Mouse (Mus musculus) CH12.LX (cell line): ENCODE data around the gene Lsg1. TPM values are rescaled to one million over a fixed set of nuclear protein-coding genes. Genes with fewer than 3 reads are reported as not detected.

Experiments
- DNase-seq: peaks from one replicate; pipeline ENCODE4 v3.0.0-alpha.2; 2013; ENCODE audit errors: extremely low read depth
- H3K27ac ChIP-seq: 2 replicates; pipeline ENCODE4 v1.5.1; 2012; ENCODE audit warnings: low read depth, mild to moderate bottlenecking, control low read depth, moderate library complexity; ENCODE audit not compliant: insufficient read depth
- H3K27me3 ChIP-seq: replicated peaks from 2 replicates; pipeline ENCODE3; 2012; ENCODE audit warnings: inconsistent platforms
- H3K36me3 ChIP-seq, 2 experiments: replicated peaks in 1 of 2; 2 replicates each; pipeline versions ENCODE3 to v1.6.1; 2012; ENCODE audit warnings: inconsistent platforms in 1 of 2, low read length in 1 of 2, mild to moderate bottlenecking in 1 of 2, mixed read lengths in 1 of 2, moderate library complexity in 1 of 2; ENCODE audit not compliant: control insufficient read depth in 1 of 2, insufficient read depth in 1 of 2
- H3K4me1 ChIP-seq, 2 experiments: 2 replicates each; pipeline ENCODE4 v1.6.1; 2012; ENCODE audit warnings: inconsistent platforms in 1 of 2, moderate library complexity in 1 of 2; ENCODE audit not compliant: insufficient read depth in 2 of 2, control insufficient read depth in 1 of 2
- H3K4me2 ChIP-seq: 2 replicates; pipeline ENCODE4 v1.6.1; 2012; ENCODE audit warnings: low read depth, mild to moderate bottlenecking, control low read depth; ENCODE audit not compliant: poor library complexity, insufficient read depth, severe bottlenecking
- H3K4me3 ChIP-seq, 3 experiments: fragments of 150-350 bp in 1 of 3; sonication (generic) in 1 of 3; replicated peaks in 1 of 3; 2 replicates each; pipeline versions ENCODE3 to v1.5.1; 2011 to 2012; ENCODE audit warnings: low read depth in 2 of 3, low read length in 2 of 3, mild to moderate bottlenecking in 2 of 3, moderate library complexity in 2 of 3, control low read depth in 1 of 3, improper control_type of control experiment in 1 of 3, inconsistent platforms in 1 of 3, mixed read lengths in 1 of 3; ENCODE audit not compliant: poor library complexity in 1 of 3
- H3K79me2 ChIP-seq: replicated peaks from 2 replicates; pipeline ENCODE4 v1.6.1; 2012; ENCODE audit warnings: mild to moderate bottlenecking, moderate library complexity; ENCODE audit not compliant: control insufficient read depth, poor library complexity, insufficient read depth, severe bottlenecking; ENCODE audit errors: extremely low read depth
- H3K9ac ChIP-seq: 2 replicates; pipeline ENCODE4 v1.6.1; 2012; ENCODE audit warnings: low read depth, mild to moderate bottlenecking, control low read depth, moderate library complexity; ENCODE audit not compliant: insufficient read depth
- H3K9me3 ChIP-seq: replicated peaks from 2 replicates; pipeline ENCODE3; 2012; ENCODE audit warnings: low read length, inconsistent platforms, mixed read lengths
- BHLHE40 ChIP-seq: IDR thresholded peaks from 2 replicates; pipeline ENCODE4 v1.6.1; 2011; ENCODE audit warnings: mild to moderate bottlenecking, low read depth, low read length, improper control_type of control experiment
- CHD1 ChIP-seq: IDR thresholded peaks from 2 replicates; pipeline ENCODE4 v1.6.1; 2012; ENCODE audit warnings: low read depth, low read length, improper control_type of control experiment, inconsistent platforms
- E2F4 ChIP-seq: IDR thresholded peaks from 2 replicates; pipeline ENCODE4 v1.6.1; 2011; ENCODE audit warnings: low read depth, low read length, improper control_type of control experiment; ENCODE audit not compliant: insufficient replicate concordance
- EP300 ChIP-seq: IDR thresholded peaks from 2 replicates; pipeline ENCODE4 v1.6.1; 2011; ENCODE audit warnings: low read length, improper control_type of control experiment
- HCFC1 ChIP-seq: IDR thresholded peaks from 2 replicates; pipeline ENCODE4 v1.6.1; 2012; ENCODE audit warnings: low read depth, mild to moderate bottlenecking, inconsistent platforms, low read length, improper control_type of control experiment
- IRF4 ChIP-seq: IDR thresholded peaks from 2 replicates; pipeline ENCODE4 v1.6.1; 2014; ENCODE audit warnings: low read depth, mild to moderate bottlenecking, inconsistent platforms, low read length, improper control_type of control experiment
- MAFK ChIP-seq: IDR thresholded peaks from 2 replicates; pipeline ENCODE4 v1.6.1; 2011; ENCODE audit warnings: low read length, improper control_type of control experiment; ENCODE audit not compliant: insufficient replicate concordance
- MEF2A ChIP-seq: IDR thresholded peaks from 2 replicates; pipeline ENCODE4 v1.6.1; 2014; ENCODE audit warnings: low read depth, mild to moderate bottlenecking, inconsistent platforms, low read length, improper control_type of control experiment, borderline replicate concordance
- MXI1 ChIP-seq: IDR thresholded peaks from 2 replicates; pipeline ENCODE4 v1.6.1; 2011; ENCODE audit warnings: mild to moderate bottlenecking, low read depth, low read length, improper control_type of control experiment
- MYC ChIP-seq: IDR thresholded peaks from 2 replicates; pipeline ENCODE4 v1.6.1; 2011; ENCODE audit warnings: low read depth, mild to moderate bottlenecking, improper control_type of control experiment, low read length
- NRF1 ChIP-seq: IDR thresholded peaks from 2 replicates; pipeline ENCODE4 v1.6.1; 2014; ENCODE audit warnings: low read depth, mild to moderate bottlenecking, inconsistent platforms, low read length, improper control_type of control experiment, moderate library complexity
- PAX5 ChIP-seq: IDR thresholded peaks from 2 replicates; pipeline ENCODE4 v1.6.1; 2012; ENCODE audit warnings: low read length, inconsistent platforms, mixed read lengths
- POLR2A ChIP-seq: IDR thresholded peaks from 2 replicates; pipeline ENCODE4 v1.6.1; 2011; ENCODE audit warnings: low read depth, mild to moderate bottlenecking, improper control_type of control experiment, low read length
- RCOR1 ChIP-seq: conservative IDR thresholded peaks from 2 replicates; pipeline ENCODE4 v1.6.1; 2012; ENCODE audit warnings: low read depth, mild to moderate bottlenecking, inconsistent platforms, low read length, improper control_type of control experiment
- SIN3A ChIP-seq: IDR thresholded peaks from 2 replicates; pipeline ENCODE4 v1.6.1; 2012; ENCODE audit warnings: low read length, improper control_type of control experiment, inconsistent platforms
- SMC3 ChIP-seq: IDR thresholded peaks from 2 replicates; pipeline ENCODE4 v1.6.1; 2011; ENCODE audit warnings: low read depth, low read length, improper control_type of control experiment
- TCF12 ChIP-seq: IDR thresholded peaks from 2 replicates; pipeline ENCODE4 v1.6.1; 2014; ENCODE audit warnings: low read depth, mild to moderate bottlenecking, inconsistent platforms, low read length, improper control_type of control experiment
- USF1 ChIP-seq: IDR thresholded peaks from 2 replicates; pipeline ENCODE4 v1.6.1; 2014; ENCODE audit warnings: low read depth, mild to moderate bottlenecking, inconsistent platforms, low read length, improper control_type of control experiment
- USF2 ChIP-seq: conservative IDR thresholded peaks from 2 replicates; pipeline ENCODE4 v1.6.1; 2011; ENCODE audit warnings: low read depth, low read length, improper control_type of control experiment
- ZC3H11A ChIP-seq: IDR thresholded peaks from 2 replicates; pipeline ENCODE4 v1.6.1; 2012; ENCODE audit warnings: low read depth, mild to moderate bottlenecking, inconsistent platforms, low read length, improper control_type of control experiment
- ZMIZ1 ChIP-seq: IDR thresholded peaks from 2 replicates; pipeline ENCODE4 v1.6.1; 2012; ENCODE audit warnings: low read depth, mild to moderate bottlenecking, inconsistent platforms, low read length, improper control_type of control experiment
- dilution Hi-C: fragments of 300-500 bp; cut with MboI; formaldehyde crosslinking; loops from 2 replicates; pipeline ENCODE4 v1.14.3; 2020; ENCODE audit warnings: low sequenced_read_pairs; ENCODE audit not compliant: extremely low pct_unique_long_range_greater_than_20kb, extremely low pct_ligation_motif_present
- in situ Hi-C: fragments of 300-500 bp; cut with MboI; formaldehyde crosslinking; loops from 3 replicates; pipeline ENCODE4 v1.14.3; 2019; ENCODE audit warnings: low sequenced_read_pairs, low pct_ligation_motif_present, low pct_unique_long_range_greater_than_20kb, mixed read lengths
- polyA plus RNA-seq: library from polyadenylated mRNA; unstranded; fragments of >175 nt; gene quantifications from 2 replicates; pipeline ENCODE4 v1.2.1, GENCODE M21; 2012; ENCODE audit warnings: low read depth; ENCODE audit not compliant: insufficient read length
- total RNA-seq, 2 experiments: library from RNA; depleted of rRNA; stranded (reverse); fragments of 300-350 nt in 1 of 2; fragments of >200 nt in 1 of 2; gene quantifications; 2 replicates each; pipeline ENCODE4 v1.2.3; 2012 to 2014

Lsg1 gene
- total and polyA plus RNA-seq, 3 experiments, result 58.4 to 189 (median 94.7) TPM

GRCm38 (mm10) chr16:30525756-30526155, 61.6 kb downstream of the Lsg1 start (continued):
- no peak for TF ChIP-seq MXI1
- peak; percentile 34; the same call in 1 of the 2 replicates for TF ChIP-seq TCF12
- TF ChIP-seq MYC, result peak; percentile 57; the same call in 1 of the 2 replicates
- peak; percentile 98 for TF ChIP-seq CHD1
- TF ChIP-seq ZC3H11A, result no peak

- Histone ChIP-seq H3K9ac (no peak overlapping the region), H3K27ac (no peak overlapping the region), H3K27me3 (peaks cover 3% of the 10 kb centered on the region), H3K4me3 (no peak overlapping the region), H3K36me3 (no peaks in the 10 kb centered on the region), H3K79me2 (no peaks in the 10 kb centered on the region), H3K4me2 (no peak overlapping the region), H3K4me1 (peaks cover 4 to 11% of the 10 kb centered on the region in 2 experiments), H3K9me3 (peaks cover 2% of the 10 kb centered on the region)
- no peak for DNase-seq
- dilution Hi-C loops (no loop called here), in situ Hi-C loops (no loop called here)
- no peak for TF ChIP-seq E2F4
- TF ChIP-seq EP300, result no peak
- no peak for TF ChIP-seq HCFC1
- no peak for TF ChIP-seq POLR2A
- no peak for TF ChIP-seq ZMIZ1
- no peak for TF ChIP-seq RCOR1
- no peak for TF ChIP-seq BHLHE40
- TF ChIP-seq NRF1, result no peak
- TF ChIP-seq USF1, result no peak
- TF ChIP-seq SMC3, result no peak
- no peak for TF ChIP-seq MEF2A
- no peak for TF ChIP-seq MAFK
- TF ChIP-seq CHD1, result no peak
- no peak for TF ChIP-seq PAX5
- no peak for TF ChIP-seq USF2
- TF ChIP-seq IRF4, result no peak
- TF ChIP-seq SIN3A, result no peak
Measured at GRCm38 (mm10) chr16:30524481-30524880, 62.9 kb downstream of the Lsg1 start.
